Mouse (Mus musculus) right cerebral cortex, postnatal 36 days (tissue): ENCODE measurements around the gene Ugt2b37.
"Not testable (repeated sequence)": the region's sequence is repeated elsewhere in the genome, so short reads cannot be mapped to it uniquely, and the experiment has no call there.

Experiments used
- DNase-seq, 2 experiments: peaks; one replicate each; pipeline ENCODE4 v3.0.0; 2022; ENCODE audit warnings: low spot score in 2 of 2, mixed read lengths in 1 of 2

Gene Ugt2b37

DNA sequence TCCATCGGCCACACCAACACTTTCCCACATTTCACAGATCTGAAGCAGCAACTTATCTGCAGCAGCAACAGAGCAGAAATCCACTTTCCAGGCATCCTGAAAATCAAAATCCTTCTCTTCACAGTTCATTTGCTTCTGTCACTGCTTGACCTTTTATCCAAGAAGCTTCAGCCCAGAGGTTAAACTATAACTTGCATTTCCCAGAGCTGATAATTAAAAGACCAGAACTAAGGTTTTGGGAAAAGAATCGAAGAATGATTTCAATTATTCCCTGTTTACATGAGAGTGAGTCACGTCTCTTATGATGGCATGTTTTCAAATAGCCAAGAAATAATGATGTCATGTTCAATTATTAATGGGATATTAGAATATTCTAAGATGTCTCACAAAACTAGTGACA is at the start of gene Ugt2b37:
Gene Ugt2b37 (minus strand): TSS at position 129 of the 400 bp plus-strand sequence.
- not testable (repeated sequence) for DNase-seq

GRCm38 (mm10) chr5:87286180-87286579 is 31.6 kb upstream of the Ugt2b37 start:
- DNase-seq: not testable (repeated sequence)

DNA sequence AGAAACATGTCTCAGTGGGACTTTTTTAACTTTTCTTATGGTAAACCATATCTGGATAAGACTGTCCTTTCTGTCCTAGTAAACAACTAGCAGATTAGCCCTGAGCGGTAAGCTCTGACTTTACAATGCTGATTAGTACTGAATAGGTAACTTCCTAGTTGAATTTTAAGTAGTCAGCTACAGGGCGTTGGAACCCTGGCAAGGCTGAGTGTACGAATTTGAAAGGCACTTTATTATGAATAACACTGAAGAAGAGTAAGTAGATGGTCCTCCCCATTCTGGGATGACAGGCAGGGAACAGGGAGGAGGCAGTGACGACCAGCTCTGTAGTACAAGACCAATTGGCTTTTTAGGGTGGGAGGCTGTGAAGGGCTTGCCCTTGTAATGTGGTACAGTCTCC is 21.4 kb upstream of the Ugt2b37 start:
- DNase-seq: not testable (repeated sequence)

DNA sequence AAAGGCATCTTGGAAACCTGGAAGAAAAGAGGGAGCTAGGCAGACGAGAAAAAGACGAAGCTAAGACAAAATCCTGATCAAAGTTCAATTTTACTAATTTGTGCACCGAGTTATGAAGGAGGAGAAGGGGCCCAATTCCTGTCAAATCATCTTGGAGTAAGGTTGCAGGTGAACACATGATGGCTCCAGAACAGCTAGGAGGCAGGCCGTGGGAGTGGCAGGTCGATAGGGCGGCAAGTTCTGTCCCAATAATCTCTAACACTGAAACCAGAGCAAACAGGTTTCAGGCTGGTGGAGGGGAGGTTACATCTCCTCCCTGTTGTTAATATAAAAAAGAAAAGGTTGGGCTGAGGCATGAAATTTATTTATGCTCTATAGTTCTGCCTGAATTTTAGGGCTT is 21.0 kb upstream of the Ugt2b37 start:
- DNase-seq: no peak

DNA sequence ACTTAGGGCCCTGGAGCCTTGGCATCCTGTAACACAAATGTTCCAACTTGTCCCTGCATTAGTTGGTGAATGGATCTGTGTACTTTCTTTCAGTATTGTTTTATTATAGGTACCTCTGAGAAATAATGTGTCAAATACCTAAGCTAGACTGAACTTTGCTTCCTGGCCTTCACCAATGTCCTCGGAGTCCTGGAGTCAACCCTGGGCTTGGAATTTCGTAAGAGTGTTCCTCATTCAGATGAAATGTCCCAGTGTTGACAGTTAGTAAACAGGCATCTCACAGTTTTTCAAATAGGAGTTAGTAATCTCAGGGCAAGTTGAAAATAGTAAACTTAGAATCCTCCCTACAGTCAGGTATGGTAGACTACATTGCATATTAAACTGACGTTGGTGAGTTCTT is 1.2 kb upstream of the Ugt2b37 start:
- DNase-seq: no peak

DNA sequence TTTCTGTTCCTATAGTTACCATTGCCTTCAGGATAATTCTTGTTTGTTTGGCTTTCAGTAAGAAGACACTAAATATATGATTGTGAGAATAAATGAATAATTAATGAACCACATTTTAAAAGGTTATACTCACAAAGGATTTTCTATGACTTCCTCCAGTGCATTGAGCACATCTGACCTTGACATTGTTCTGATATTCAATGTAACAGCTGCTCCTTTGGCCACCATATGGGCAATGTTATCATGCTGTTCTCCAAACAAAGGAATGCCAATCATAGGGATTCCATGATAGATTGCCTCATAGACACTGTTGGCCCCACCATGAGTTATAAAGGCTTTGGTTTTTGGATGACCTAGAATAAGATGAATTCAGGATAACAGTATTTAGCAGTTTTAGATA is 12.5 kb downstream of the Ugt2b37 start:
- DNase-seq: not testable (repeated sequence)

DNA sequence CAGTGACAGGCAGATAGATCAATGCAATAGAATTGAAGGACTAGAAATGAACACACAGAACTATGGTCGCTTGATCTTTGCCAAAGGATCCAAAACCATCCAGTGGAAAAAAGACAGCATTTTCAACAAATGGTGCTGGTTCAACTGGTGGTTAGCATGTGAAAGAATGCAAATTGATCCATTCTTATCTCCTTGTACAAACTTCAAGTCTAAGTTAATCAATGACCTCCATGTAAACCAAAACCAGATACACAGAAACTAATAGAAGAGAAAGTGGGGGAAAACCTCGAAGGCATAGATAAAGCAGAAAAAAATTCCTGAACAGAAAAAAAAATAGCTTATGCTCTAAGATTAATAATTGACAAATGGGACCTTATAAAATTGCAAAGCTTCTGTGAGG is 58.2 kb downstream of the Ugt2b37 start:
- DNase-seq: not testable (repeated sequence)
